Mouse (Mus musculus) megakaryocyte, embryonic 14.5 days (primary cell): ENCODE measurements at regions not wholly inside any gene's neighbourhood (a gene's known extent, or its start where the extent isn't known, plus 50 kb on each side); places are given as distances from the start of the nearest gene placed in this dataset.
"Not testable (repeated sequence)": the region's sequence is repeated elsewhere in the genome, so short reads cannot be mapped to it uniquely, and the experiment has no call there.

Experiments used
- H3K27me3 ChIP-seq: replicated peaks from 2 replicates; pipeline ENCODE3; 2012; ENCODE audit warnings: inconsistent platforms
- H3K36me3 ChIP-seq: replicated peaks from 2 replicates; pipeline ENCODE3; 2012; ENCODE audit warnings: low read length, inconsistent platforms, mixed read lengths
- H3K4me1 ChIP-seq: 2 replicates; pipeline ENCODE4 v1.6.1; 2012; ENCODE audit warnings: inconsistent platforms
- H3K4me3 ChIP-seq: replicated peaks from 2 replicates; pipeline ENCODE3; 2012; ENCODE audit warnings: moderate library complexity, mild to moderate bottlenecking, inconsistent platforms
- H3K9me3 ChIP-seq: 2 replicates; pipeline ENCODE4 v1.6.1; 2012; ENCODE audit warnings: inconsistent platforms
- FLI1 ChIP-seq: IDR thresholded peaks from 2 replicates; pipeline ENCODE4 v1.6.1; 2012; ENCODE audit warnings: low read length, inconsistent platforms, mixed read lengths
- GATA1 ChIP-seq: IDR thresholded peaks from 3 replicates; pipeline ENCODE4 v1.6.1; 2012; ENCODE audit warnings: mixed read lengths, low read length, inconsistent platforms, borderline replicate concordance

DNA sequence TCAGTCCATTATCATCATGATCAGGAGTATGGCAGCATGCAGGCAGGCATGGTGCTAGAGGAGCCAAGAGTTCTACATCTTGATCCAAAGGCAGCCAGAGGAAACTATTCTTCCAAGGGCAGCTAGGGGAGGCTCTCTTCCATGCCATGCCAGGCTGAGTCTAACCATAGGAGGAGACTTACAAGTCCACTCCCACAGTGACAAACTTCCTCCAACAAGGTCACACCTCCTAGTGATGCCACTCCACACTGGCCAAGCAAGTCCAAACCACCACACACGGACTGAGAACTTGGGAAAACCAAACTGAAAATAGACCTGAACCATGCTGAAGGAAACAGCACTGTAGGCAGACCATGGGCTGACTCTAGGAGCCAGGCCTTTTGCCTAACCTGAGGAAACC lies 197.4 kb downstream of the Prex1 start:
- no peaks in the 10 kb centered on the region; the same call in 1 of the 2 replicates for H3K9me3 ChIP-seq
- no peaks in the 10 kb centered on the region for H3K36me3 ChIP-seq
- H3K4me3 ChIP-seq: no peak overlapping the region
- peaks cover 4% of the 10 kb centered on the region for H3K4me1 ChIP-seq
- TF ChIP-seq FLI1 (no peak), GATA1 (no peak)
- peaks cover 34% of the 10 kb centered on the region for H3K27me3 ChIP-seq

DNA sequence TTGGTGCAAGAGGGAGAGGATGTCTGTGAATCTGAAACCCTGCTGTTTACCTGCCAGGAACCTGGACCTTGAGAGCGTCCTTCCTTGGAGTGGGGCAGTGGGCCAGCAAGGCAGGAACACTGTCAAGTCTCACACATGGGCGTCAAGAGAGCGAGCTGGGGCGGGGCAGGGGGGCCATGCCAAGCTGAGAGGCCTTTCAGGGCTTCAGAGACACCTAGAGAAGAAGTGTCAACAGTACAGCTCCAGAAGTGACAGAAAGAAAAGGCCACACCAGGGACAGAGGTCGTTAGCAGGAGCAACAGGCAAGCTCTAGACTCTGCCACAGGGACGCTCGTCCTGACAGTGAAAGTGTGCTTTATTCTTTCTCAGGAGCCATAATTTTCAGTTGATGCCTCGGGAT lies 199.0 kb downstream of the Prex1 start:
- peaks cover 4% of the 10 kb centered on the region for H3K4me1 ChIP-seq
- H3K36me3 ChIP-seq: no peaks in the 10 kb centered on the region
- no peak for TF ChIP-seq GATA1
- no peak for TF ChIP-seq FLI1
- H3K4me3 ChIP-seq: no peak overlapping the region
- H3K9me3 ChIP-seq: peaks cover 5% of the 10 kb centered on the region
- H3K27me3 ChIP-seq: peaks cover 37% of the 10 kb centered on the region

DNA sequence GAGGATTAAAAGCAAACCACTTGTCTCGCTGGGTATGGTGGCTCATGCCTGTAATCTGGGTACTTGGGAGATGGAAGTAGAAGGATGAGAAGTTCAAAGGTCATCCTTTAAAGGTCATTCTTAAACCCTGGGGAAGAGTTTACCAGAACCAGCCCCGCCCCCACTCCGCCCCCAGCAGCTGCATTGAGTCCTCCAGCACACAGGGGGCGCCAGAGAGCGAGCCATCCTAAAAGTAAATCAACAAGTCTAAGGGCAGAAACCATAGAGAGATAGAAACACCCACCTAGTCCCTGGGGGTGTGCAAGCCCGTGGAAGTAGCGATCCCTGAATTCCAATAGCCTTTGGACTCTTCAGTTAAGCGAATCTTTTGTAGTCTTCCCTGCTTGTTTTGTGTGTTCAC lies 201.1 kb downstream of the Prex1 start:
- H3K4me1 ChIP-seq: peaks cover 4% of the 10 kb centered on the region
- H3K36me3 ChIP-seq: no peaks in the 10 kb centered on the region
- H3K4me3 ChIP-seq: no peak overlapping the region
- peaks cover 30% of the 10 kb centered on the region for H3K27me3 ChIP-seq
- TF ChIP-seq FLI1 (no peak), GATA1 (no peak)
- H3K9me3 ChIP-seq: peaks cover 26% of the 10 kb centered on the region

DNA sequence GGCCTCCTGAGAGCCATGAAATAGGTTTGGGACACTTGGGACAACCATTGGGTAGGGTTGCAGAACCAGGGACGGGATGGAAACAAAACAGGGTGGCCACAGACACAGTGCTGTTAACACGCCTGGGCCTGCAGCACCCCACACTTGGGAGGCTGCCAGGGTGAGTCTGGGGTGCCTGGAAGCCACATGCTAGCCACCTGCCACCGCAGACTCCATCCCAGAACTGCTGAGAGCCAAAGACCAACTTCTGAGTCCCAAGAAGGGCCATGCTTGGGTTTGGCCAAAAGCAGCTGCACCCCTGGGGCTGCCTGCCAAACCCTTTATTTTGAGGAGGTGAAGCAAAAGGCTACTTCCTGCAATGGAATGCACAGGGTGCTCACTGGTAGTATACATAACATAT lies 202.2 kb downstream of the Prex1 start:
- H3K36me3 ChIP-seq, H3K4me1 ChIP-seq, H3K4me3 ChIP-seq: not testable (repeated sequence)
- Histone ChIP-seq H3K27me3 (peaks cover 28% of the 10 kb centered on the region), H3K9me3 (peaks cover 29% of the 10 kb centered on the region)

DNA sequence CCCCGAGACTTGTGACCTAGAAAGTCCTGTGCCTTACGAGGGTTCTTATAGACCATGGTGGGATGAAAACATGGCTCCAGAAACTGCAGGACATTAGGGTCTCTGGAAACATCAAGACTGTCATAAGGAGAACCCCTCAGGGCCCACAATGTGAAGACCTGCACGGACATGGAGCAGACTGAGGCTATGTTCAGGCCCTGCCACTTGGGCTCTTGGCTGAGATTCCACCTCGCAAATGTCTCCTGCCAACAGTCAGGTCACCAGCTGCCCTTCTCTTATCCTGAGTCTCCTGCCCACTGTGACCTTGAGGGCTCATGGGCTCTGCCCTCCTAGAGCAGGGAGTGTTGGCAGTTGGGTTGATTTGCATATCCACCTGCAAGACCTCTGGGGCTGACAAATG lies 202.9 kb downstream of the Prex1 start:
- peaks cover 29% of the 10 kb centered on the region for H3K9me3 ChIP-seq
- TF ChIP-seq FLI1: no peak
- TF ChIP-seq GATA1: no peak
- no peak overlapping the region for H3K4me3 ChIP-seq
- H3K4me1 ChIP-seq: peaks cover 4% of the 10 kb centered on the region
- peaks cover 26% of the 10 kb centered on the region for H3K27me3 ChIP-seq
- H3K36me3 ChIP-seq: no peaks in the 10 kb centered on the region

DNA sequence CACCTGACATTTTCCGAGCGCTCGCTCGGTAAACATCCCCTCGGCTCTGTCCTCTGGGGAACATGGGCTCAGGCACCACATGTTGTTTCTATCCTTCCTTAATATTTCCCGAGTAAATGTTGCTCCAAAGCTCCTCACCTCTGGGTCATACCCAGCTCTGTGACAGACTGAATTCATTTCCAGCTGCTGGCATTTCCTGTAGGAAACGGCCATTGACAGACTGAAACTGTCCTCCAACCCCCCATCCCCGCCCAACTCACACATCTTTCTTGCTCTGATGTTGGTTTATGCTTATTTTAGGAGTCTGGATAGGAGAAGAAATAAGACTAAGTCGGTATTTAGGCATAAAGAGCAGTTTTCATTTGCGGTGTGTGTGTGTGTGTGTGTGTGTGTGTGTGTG lies 204.0 kb downstream of the Prex1 start:
- H3K27me3 ChIP-seq: peaks cover 31% of the 10 kb centered on the region
- peaks cover 29% of the 10 kb centered on the region for H3K9me3 ChIP-seq
- no peak overlapping the region for H3K4me3 ChIP-seq
- no peaks in the 10 kb centered on the region for H3K36me3 ChIP-seq
- peaks cover 4% of the 10 kb centered on the region for H3K4me1 ChIP-seq
- TF ChIP-seq GATA1 (no peak), FLI1 (no peak)

DNA sequence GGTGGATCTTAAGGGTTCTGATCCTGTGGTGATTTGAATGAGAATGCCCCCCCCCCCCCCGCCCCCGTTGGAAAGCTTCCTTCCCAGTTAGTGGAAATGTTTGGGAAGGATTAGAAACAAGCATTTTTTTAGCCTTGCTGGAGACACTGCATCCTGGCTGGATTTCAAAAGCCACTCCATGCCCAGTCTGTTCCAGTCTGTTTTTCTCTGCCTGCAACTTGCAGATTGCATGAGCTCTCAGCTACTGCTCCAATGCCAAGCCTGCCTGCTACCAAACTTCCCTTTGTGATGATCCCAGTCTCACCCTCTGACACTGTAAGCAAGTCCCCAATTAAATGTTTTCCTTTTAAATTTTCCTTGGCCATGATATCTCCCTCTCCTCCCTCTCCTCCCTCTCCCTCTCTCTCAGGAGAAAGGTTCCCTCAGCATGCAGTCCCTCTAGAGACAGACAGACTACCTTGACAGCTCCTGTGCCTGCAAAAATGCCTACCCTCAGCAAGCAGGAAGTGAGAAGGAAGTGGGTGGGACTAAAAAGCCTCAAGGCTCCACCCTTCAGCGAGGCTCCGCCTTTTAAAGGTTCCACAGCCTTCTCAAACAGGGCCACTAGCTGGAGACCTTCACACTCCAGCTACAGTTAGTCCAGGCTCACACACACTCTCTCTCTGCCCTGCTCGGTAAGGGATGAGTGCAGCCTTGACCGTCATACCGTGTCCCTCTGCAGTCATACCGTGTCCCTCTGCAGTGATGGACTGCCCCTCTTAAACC lies 204.8 kb downstream of the Prex1 start:
- H3K4me3 ChIP-seq: peak overlapping the region; percentile 73
- peaks cover 29% of the 10 kb centered on the region for H3K9me3 ChIP-seq
- no peak for TF ChIP-seq FLI1
- TF ChIP-seq GATA1: no peak
- peaks cover 35% of the 10 kb centered on the region for H3K27me3 ChIP-seq
- no peaks in the 10 kb centered on the region for H3K36me3 ChIP-seq
- H3K4me1 ChIP-seq: peaks cover 4% of the 10 kb centered on the region

DNA sequence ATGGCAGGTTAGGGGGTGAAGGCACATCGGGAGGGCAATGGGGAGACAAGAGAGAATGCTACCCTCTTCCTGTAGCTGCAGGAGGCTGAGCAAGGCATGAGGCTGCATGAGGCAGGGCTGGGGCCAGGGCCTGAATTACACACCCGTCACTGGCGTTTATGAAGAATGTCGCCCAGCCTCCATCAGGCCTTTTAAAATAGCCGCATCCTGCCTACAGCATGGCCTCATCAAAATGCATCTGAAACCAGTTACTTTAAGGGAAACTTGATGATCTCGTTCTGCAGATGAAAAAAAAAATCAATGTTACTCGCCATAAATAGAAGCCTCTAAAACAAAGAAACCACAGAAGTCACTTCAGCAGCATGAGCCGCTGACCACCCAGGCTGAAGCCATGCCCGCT lies 208.3 kb downstream of the Prex1 start:
- Histone ChIP-seq H3K9me3 (peaks cover 32% of the 10 kb centered on the region), H3K36me3 (no peaks in the 10 kb centered on the region), H3K4me1 (no peaks in the 10 kb centered on the region), H3K27me3 (peaks cover 29% of the 10 kb centered on the region), H3K4me3 (no peak overlapping the region)
- TF ChIP-seq GATA1: no peak
- TF ChIP-seq FLI1: no peak

DNA sequence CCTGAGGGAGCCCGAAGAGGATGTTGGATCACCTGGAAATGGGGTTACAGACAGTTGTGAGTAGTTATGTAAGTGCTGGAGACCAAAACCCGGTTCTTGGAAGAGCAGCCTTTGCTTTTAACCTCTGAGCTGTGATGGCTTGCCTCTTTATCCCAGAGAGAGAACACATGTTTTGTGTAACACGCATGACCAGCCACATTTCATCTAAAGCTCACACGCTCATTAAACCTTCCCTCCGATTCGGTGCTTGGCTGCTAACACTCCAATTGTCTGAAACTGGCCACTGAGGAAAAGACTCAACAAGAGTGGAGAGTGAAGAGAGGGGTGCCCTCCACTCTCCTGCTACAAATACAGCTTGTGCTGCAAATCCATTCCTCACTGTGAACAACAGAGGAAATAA lies 210.0 kb downstream of the Prex1 start:
- Histone ChIP-seq H3K27me3 (peaks cover 23% of the 10 kb centered on the region), H3K4me1 (no peaks in the 10 kb centered on the region), H3K9me3 (peaks cover 31% of the 10 kb centered on the region), H3K4me3 (no peak overlapping the region), H3K36me3 (no peaks in the 10 kb centered on the region)
- TF ChIP-seq FLI1 (no peak), GATA1 (no peak)

DNA sequence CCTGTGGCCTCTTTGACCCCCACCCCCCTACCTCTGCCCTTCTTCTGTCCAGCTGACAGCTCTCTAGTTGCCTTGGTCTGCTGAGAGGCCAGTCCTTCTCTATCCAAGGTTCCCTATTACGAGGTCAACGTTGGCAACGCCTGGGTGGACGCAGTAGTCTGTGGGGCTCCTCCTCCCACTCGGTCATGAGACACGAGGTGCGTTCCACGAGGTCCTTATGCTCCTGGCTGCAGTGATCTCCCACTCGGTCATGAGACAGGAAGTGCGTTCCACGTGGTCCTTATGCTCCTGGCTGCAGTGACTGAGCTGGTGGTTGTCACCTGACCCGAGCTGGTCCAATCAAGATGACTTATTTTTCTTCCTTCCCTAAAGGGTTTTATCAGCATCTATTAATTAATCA lies 220.7 kb downstream of the Prex1 start:
- Histone ChIP-seq H3K9me3 (no peaks in the 10 kb centered on the region; the same call in 1 of the 2 replicates), H3K27me3 (peaks cover 45% of the 10 kb centered on the region), H3K4me1 (peaks cover 20% of the 10 kb centered on the region), H3K36me3 (no peaks in the 10 kb centered on the region), H3K4me3 (no peak overlapping the region)
- no peak for TF ChIP-seq FLI1
- TF ChIP-seq GATA1: no peak
